Mouse (Mus musculus): Measurements from ENCODE around the gene Xpr1. TPM values are rescaled to one million over a fixed set of nuclear protein-coding genes. Genes with fewer than 3 reads are reported as not detected.
A peak's percentile ranks its signal among the peaks of the same experiment; 100 is the strongest.

Gene Xpr1
- polyA plus RNA-seq, 1 experiment from 2014 or later, result 46.7 TPM

DNA sequence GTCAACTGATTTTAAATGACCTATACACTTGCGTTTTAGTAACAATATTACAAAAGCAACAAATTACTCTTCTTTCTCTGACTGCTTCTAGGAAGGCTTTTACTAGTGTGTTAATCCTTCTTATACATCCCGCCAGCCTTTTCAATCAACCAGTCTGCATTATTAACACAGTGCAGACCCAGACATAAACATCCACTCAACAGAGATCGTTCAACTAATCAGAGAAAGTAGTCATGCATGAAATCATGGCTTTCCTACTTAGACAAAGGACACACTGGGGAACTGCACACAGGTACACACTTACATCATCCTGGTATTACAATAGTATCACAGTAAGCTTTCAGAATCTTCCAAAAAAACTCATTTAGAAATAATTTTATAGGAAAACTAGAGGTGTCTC lies 105.5 kb downstream of the Xpr1 start:
- Histone ChIP-seq H3K4me2 (no peak overlapping the region), H3K4me1 (peaks cover 15% of the 10 kb centered on the region), H3K27me3 (replicated peaks) (no peaks in the 10 kb centered on the region), H3K36me3 (peaks cover 9% of the 10 kb centered on the region; the same call in 1 of the 2 replicates), H3K4me3 (replicated peaks) (no peak overlapping the region), H3K27ac (replicated peaks) (0 out of 2 replicates have a peak overlapping the region, but pooled peaks have one; percentile 33), H3K9ac (replicated peaks) (no peak overlapping the region), H3K9me3 (replicated peaks) (no peaks in the 10 kb centered on the region)
- 54% methylated on average over 3 of the region's 3 CpGs for WGBS
- ATAC-seq (ENCODE audit: low FRiP score), result 0 out of 2 replicates have a peak, but pooled peaks have one; percentile 73

DNA sequence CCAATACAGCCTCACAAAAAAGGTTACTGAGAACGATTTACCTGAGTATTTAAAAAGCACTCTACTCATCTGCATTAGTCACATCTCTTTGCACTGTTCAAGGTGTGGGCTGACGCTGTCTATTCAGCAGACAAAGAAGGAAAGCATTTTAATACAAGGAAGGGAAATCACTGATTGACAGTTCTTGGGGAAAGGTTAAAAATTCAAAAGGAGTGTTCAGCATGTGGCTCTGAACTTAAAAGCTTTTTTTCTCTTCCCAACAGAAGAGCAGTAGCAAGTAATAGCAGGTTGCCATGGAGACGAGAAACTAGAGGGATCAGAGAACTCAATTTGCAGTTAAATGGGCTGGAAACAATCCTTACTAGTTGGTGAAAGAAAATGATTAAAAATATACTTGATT lies 110.3 kb downstream of the Xpr1 start:
- H3K27me3 ChIP-seq (replicated peaks), result no peaks in the 10 kb centered on the region
- H3K4me1 ChIP-seq, result peaks cover 24% of the 10 kb centered on the region
- 12% methylated on average over 3 of the region's 3 CpGs for WGBS
- H3K36me3 ChIP-seq, result peaks cover 11% of the 10 kb centered on the region; the same call in 1 of the 2 replicates
- no peak overlapping the region for H3K4me3 ChIP-seq (replicated peaks)
- H3K27ac ChIP-seq (replicated peaks), result peak overlapping the region; percentile 78
- H3K4me2 ChIP-seq, result no peak overlapping the region
- no peaks in the 10 kb centered on the region for H3K9me3 ChIP-seq (replicated peaks)
- no peak for ATAC-seq (ENCODE audit: low FRiP score)
- no peak overlapping the region for H3K9ac ChIP-seq (replicated peaks)

DNA sequence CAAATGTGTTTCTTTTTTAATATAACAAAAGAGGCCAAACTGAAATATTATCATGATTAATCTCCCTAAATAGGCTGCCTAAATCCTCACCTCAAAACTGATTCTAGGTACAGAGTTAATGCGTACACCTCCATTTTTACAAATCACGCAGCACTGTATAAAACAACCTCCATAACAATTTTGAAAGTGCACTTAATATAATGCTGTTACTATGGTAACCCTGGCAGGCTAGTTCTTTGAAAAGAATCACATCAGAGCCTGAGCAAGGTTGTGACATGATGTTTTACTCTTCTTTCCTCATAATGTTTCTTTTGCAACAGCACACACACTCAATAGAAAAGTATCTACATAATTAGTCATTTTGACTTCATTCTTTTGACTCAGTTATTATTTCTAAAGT lies 113.8 kb downstream of the Xpr1 start:
- Histone ChIP-seq H3K27me3 (replicated peaks) (no peaks in the 10 kb centered on the region), H3K9me3 (replicated peaks) (no peaks in the 10 kb centered on the region), H3K4me2 (no peak overlapping the region), H3K9ac (replicated peaks) (no peak overlapping the region), H3K36me3 (peaks cover 11% of the 10 kb centered on the region; the same call in 1 of the 2 replicates), H3K27ac (replicated peaks) (no peak overlapping the region), H3K4me1 (peaks cover 23% of the 10 kb centered on the region), H3K4me3 (replicated peaks) (no peak overlapping the region)
- 62% methylated on average over 2 of the region's 2 CpGs for WGBS
- ATAC-seq (ENCODE audit: low FRiP score), result no peak

DNA sequence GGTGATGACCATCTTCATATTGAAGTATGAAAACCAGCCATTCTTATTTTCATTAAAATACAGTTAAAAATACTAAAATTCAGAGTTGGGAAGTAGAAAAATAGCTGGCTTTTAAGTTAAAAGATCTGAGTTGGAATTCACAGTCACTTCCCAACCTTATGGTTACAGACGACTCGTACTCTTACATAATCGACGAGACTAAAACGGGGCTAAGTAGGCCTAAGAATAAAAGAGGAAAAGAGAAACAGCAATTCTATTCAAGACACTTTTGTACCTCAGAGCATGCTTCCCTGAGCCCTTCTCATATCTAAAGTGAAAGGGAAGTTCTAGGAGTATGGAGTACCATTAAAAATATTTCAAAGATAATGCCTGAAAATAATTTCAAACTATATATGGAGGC lies 119.6 kb downstream of the Xpr1 start:
- H3K27me3 ChIP-seq (replicated peaks), result no peaks in the 10 kb centered on the region
- H3K4me2 ChIP-seq, result no peak overlapping the region
- peaks cover 3% of the 10 kb centered on the region; the same call in 1 of the 2 replicates for H3K4me1 ChIP-seq
- 94% methylated on average over 5 of the region's 5 CpGs for WGBS
- H3K9me3 ChIP-seq (replicated peaks), result no peaks in the 10 kb centered on the region
- ATAC-seq (ENCODE audit: low FRiP score), result no peak
- no peak overlapping the region for H3K9ac ChIP-seq (replicated peaks)
- no peak overlapping the region for H3K27ac ChIP-seq (replicated peaks)
- H3K4me3 ChIP-seq (replicated peaks), result no peak overlapping the region
- 0 out of 2 replicates have a peak, but pooled peaks cover 2% of the 10 kb centered on the region for H3K36me3 ChIP-seq

DNA sequence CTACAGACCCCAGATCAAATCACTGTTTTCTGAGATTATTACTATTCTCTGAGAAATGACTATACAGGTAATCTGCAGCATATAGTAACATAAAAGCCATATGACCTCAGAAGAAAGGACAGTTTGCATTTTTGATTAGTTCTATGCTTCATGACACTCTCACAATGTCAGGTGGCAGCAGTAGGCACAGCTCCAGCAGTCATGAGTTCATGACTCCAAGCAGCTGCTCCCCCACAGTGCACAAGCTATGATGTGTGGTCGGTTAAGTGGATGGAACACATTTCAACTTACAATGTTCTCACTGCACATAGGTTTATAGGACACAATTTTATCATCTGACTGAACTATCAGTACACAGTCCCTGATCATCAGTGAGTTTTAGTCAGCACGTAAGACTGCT lies 120.0 kb downstream of the Xpr1 start:
- no peak overlapping the region for H3K4me3 ChIP-seq (replicated peaks)
- peaks cover 3% of the 10 kb centered on the region; the same call in 1 of the 2 replicates for H3K4me1 ChIP-seq
- H3K9me3 ChIP-seq (replicated peaks), result no peaks in the 10 kb centered on the region
- ATAC-seq (ENCODE audit: low FRiP score), result no peak
- no peaks in the 10 kb centered on the region for H3K27me3 ChIP-seq (replicated peaks)
- H3K9ac ChIP-seq (replicated peaks), result no peak overlapping the region
- WGBS, result 72% methylated on average over 2 of the region's 2 CpGs
- peaks cover 3% of the 10 kb centered on the region; the same call in 1 of the 2 replicates for H3K36me3 ChIP-seq
- no peak overlapping the region for H3K27ac ChIP-seq (replicated peaks)
- H3K4me2 ChIP-seq, result no peak overlapping the region

DNA sequence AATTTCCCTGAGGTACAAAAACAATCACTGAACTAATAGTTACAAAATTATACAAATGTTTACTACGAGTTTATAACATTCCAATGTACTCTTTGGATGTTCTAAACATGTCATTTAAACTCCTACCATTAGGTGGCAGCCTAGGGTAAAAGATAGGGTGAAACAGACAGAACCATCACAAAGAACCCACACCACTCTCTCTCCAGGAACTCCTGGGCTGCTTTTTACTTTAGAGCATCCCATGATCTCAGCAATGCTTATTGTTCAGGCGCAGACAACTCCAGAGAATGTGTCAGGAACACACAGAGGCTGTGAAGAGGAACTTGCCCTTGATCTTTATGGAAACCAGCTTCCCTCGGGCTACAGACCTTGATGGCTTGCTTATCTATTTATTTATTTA lies 123.8 kb downstream of the Xpr1 start:
- peak; percentile 83 for ATAC-seq (ENCODE audit: low FRiP score)
- H3K27ac ChIP-seq (replicated peaks), result peak overlapping the region; percentile 48; the same call in 1 of the 2 replicates
- H3K27me3 ChIP-seq (replicated peaks), result no peaks in the 10 kb centered on the region
- no peak overlapping the region for H3K4me3 ChIP-seq (replicated peaks)
- H3K36me3 ChIP-seq, result peaks cover 22% of the 10 kb centered on the region
- 11% methylated on average over 3 of the region's 3 CpGs for WGBS
- H3K4me2 ChIP-seq, result no peak overlapping the region
- no peak overlapping the region for H3K9ac ChIP-seq (replicated peaks)
- no peaks in the 10 kb centered on the region for H3K9me3 ChIP-seq (replicated peaks)
- peaks cover 3% of the 10 kb centered on the region; the same call in 1 of the 2 replicates for H3K4me1 ChIP-seq

DNA sequence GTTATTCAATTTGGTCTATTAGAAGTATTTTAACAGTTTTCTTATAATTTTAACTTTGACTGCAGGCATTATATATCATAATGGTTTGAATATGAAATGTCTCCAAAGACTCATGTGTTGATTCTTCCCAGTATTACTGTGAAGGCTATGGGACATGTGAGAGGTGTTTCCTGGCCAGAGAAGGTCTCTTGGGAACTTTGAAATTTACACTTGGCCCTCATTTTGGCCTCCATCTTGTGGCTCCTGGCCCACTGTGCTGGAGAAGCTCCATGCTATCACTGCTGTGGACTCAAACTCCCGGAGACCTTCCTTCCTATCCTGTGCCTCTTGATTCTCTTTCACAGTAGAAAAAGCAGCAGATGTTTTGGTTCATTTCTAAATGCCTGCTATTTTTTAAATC lies 127.8 kb downstream of the Xpr1 start:
- no peak for ATAC-seq (ENCODE audit: low FRiP score)
- 87% methylated on average over 1 of the region's 1 CpGs for WGBS
- Histone ChIP-seq H3K36me3 (peaks cover 47% of the 10 kb centered on the region), H3K4me3 (replicated peaks) (no peak overlapping the region), H3K9ac (replicated peaks) (no peak overlapping the region), H3K4me1 (peaks cover 3% of the 10 kb centered on the region; the same call in 1 of the 2 replicates), H3K27ac (replicated peaks) (no peak overlapping the region), H3K9me3 (replicated peaks) (no peaks in the 10 kb centered on the region), H3K4me2 (no peak overlapping the region), H3K27me3 (replicated peaks) (no peaks in the 10 kb centered on the region)

DNA sequence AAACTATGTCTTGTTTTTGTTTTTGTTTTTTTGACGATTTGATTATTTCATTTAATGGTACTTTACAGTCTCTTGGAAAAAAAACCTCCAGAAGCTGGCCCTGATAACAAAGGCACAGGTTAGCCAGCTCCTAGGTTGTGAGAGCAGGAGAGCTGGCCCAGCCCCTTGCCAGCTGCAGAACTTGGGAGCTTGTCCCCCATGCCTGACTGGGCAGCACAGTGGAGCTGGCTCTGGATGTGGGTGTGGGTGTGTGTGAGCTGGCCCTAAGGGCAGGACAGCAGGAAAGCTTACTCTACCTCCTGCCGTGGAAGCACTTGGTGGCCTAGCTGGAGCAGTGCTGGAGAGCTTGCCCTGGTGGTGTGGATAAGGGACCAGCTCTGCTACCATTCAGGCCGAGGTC lies 129.2 kb downstream of the Xpr1 start:
- H3K9me3 ChIP-seq (replicated peaks), result no peaks in the 10 kb centered on the region
- no peak overlapping the region for H3K27ac ChIP-seq (replicated peaks)
- no peaks in the 10 kb centered on the region for H3K27me3 ChIP-seq (replicated peaks)
- no peak overlapping the region for H3K4me3 ChIP-seq (replicated peaks)
- WGBS, result 95% methylated on average over 3 of the region's 3 CpGs
- peaks cover 50% of the 10 kb centered on the region for H3K36me3 ChIP-seq
- ATAC-seq (ENCODE audit: low FRiP score), result no peak
- no peak overlapping the region for H3K9ac ChIP-seq (replicated peaks)
- no peaks in the 10 kb centered on the region for H3K4me1 ChIP-seq
- H3K4me2 ChIP-seq, result no peak overlapping the region

DNA sequence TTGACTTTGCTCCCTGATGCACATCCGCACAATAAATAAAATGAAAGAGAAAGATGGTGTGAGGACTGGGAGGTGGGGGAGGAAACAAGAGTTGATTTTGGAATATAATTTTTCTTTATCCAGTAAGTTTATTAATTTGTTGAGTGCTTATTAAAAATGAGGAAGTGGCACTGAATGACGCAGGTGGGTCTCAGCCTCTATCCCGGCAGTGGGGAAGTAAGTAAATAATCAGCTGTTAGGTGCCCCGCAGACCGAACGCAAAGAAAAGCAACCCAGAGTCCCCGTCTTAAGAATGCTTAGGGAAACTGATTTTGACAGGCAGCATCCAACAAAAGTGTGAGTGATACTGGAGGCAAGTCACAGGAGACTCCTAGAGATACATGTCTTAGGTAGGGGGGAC lies 133.4 kb downstream of the Xpr1 start:
- Histone ChIP-seq H3K4me3 (replicated peaks) (no peak overlapping the region), H3K9me3 (replicated peaks) (no peaks in the 10 kb centered on the region), H3K27ac (replicated peaks) (no peak overlapping the region), H3K4me2 (no peak overlapping the region), H3K9ac (replicated peaks) (no peak overlapping the region), H3K4me1 (no peaks in the 10 kb centered on the region), H3K27me3 (replicated peaks) (no peaks in the 10 kb centered on the region), H3K36me3 (peaks cover 60% of the 10 kb centered on the region)
- WGBS, result 88% methylated on average over 7 of the region's 7 CpGs
- no peak for ATAC-seq (ENCODE audit: low FRiP score)

DNA sequence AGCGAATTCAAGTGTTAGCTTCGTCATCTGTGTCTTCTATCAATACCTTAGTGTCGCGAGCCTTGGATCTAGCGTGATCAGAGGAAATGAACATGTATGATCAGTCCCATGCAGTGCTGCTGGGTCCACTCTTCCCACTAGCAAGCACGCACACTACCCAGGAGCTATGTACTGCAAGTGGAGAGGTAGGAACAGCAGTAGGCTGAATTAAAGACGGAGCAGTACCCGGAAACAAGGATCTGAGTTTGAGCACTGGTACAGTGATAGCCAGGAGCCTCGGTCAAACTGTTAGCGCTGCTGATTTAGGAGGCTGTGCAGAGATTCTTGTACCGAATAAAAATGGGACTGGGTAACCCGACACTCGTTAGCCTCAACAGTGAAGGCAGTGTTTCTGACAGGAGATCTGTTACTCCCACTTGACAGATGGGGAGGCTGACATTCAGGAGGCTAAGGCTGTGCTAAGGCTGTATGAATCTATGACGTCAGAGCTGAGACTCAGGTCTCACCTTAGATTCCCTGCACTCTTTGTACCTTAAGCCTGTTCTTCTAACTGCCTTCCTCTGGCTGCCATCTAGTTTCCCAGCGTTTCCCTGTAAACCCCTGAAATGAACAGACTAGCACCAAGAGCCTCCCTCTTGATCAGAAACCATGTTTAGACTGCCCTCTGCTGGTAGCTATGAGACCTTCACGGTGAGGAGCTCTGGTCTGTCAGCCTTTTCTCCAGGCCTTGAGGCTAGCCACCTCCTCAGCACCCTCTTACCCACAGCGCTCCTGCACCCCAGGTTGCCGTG lies 136.0 kb downstream of the Xpr1 start:
- Histone ChIP-seq H3K36me3 (peaks cover 44% of the 10 kb centered on the region), H3K9me3 (replicated peaks) (no peaks in the 10 kb centered on the region), H3K4me1 (no peaks in the 10 kb centered on the region), H3K9ac (replicated peaks) (no peak overlapping the region), H3K27ac (replicated peaks) (no peak overlapping the region), H3K27me3 (replicated peaks) (no peaks in the 10 kb centered on the region), H3K4me3 (replicated peaks) (no peak overlapping the region), H3K4me2 (no peak overlapping the region)
- 58% methylated on average over 18 of the region's 18 CpGs for WGBS
- ATAC-seq (ENCODE audit: low FRiP score), result peak; percentile 87

DNA sequence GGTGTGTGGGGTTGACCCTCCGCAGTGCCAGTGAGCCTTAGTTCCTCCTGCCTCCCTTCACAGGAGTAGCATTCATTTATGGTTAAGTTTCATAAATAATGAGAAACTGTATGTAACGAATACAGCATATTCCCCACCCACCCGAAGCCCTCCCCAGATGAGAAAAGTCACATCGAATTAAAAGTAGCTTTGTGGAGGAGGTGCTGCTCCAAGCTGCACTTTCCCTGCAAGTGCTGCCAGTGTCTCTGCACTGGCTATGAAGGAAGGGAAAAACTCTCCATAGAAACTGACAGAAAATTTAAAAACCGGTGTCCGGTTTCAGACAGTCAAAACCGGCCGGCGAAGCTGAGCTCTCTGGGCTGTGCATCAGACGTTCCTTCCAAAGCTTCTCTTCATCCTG lies 136.9 kb downstream of the Xpr1 start:
- Histone ChIP-seq H3K4me3 (replicated peaks) (no peak overlapping the region), H3K27me3 (replicated peaks) (no peaks in the 10 kb centered on the region), H3K36me3 (peaks cover 42% of the 10 kb centered on the region), H3K4me2 (no peak overlapping the region), H3K4me1 (no peaks in the 10 kb centered on the region), H3K27ac (replicated peaks) (no peak overlapping the region), H3K9me3 (replicated peaks) (no peaks in the 10 kb centered on the region), H3K9ac (replicated peaks) (no peak overlapping the region)
- ATAC-seq (ENCODE audit: low FRiP score), result no peak
- 85% methylated on average over 10 of the region's 10 CpGs for WGBS

DNA sequence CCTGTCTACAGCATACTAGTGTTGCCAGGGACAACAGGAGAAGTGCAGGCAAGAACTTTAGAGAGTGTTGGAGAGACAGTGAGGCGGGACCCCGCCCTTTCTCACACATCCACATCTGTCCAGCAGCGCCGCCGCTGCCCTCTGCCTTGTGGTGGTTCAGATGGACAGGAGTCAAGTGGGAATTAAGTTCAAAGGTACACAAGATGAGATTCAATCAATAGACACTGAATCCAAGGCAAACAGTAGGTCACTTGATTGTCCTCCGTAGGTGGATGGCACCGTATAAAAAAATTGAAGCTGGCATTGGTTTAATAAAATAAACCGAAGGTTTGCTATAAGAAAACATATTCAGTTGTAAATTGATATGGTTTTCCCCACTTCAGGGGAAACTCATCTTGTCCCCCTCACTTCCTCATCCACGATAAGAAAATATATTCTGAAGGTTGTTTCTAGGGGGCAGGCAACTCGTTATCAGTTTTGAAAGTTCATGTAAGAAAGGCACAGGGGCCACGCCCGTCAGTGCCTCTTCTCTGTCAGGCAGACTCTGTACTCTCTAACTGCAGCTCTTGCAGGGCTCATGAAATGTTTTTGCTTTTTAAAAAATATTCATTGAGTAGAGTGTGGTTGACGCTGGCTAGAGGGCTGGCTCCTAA lies 140.7 kb downstream of the Xpr1 start:
- no peak for ATAC-seq (ENCODE audit: low FRiP score)
- WGBS, result 80% methylated on average over 13 of the region's 13 CpGs
- H3K9ac ChIP-seq (replicated peaks), result no peak overlapping the region
- H3K27ac ChIP-seq (replicated peaks), result no peak overlapping the region
- H3K9me3 ChIP-seq (replicated peaks), result no peaks in the 10 kb centered on the region
- peaks cover 19% of the 10 kb centered on the region for H3K36me3 ChIP-seq
- H3K27me3 ChIP-seq (replicated peaks), result no peaks in the 10 kb centered on the region
- no peak overlapping the region for H3K4me2 ChIP-seq
- H3K4me1 ChIP-seq, result no peaks in the 10 kb centered on the region
- no peak overlapping the region for H3K4me3 ChIP-seq (replicated peaks)

All from neural tube, embryonic 15.5 days (tissue).